Mouse (Mus musculus): ENCODE measurements around the gene Gabbr2. TPM values are rescaled to one million over a fixed set of nuclear protein-coding genes. Genes with fewer than 3 reads are reported as not detected.

The Gabbr2 gene
- polyA plus RNA-seq, 1 experiment: not detected

DNA sequence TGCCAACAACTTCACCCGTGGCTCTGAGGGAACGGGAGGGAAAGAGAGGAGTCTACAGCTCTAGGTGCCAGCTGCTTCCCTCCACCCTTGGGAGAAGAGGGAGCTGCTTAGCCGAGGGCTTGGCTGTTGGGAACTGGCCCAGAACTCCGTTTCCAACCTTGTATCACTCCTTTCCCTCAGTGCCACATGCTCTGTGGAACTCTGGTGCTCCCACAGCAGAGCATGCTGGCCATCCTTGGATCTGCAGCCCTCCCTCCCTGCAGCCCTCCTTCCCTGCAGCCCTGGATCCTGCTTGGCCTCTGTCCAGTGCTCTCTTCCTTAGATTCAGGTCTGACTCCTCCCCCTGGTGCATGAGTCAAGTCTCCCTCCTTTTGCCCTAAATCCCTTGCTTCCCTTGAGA lies 176.7 kb downstream of the Gabbr2 start:
- Histone ChIP-seq H3K36me3 (ENCODE audit: control insufficient read depth) (no peaks in the 10 kb centered on the region), H3K9me3 (ENCODE audit: control insufficient read depth, low read length) (no peaks in the 10 kb centered on the region), H3K4me3 (replicated peaks) (no peak overlapping the region), H3K4me1 (ENCODE audit: control insufficient read depth) (no peaks in the 10 kb centered on the region), H3K27me3 (ENCODE audit: control insufficient read depth) (no peaks in the 10 kb centered on the region)
- TF ChIP-seq TAL1 (IDR thresholded peaks at IDR 0.05; ENCODE audit: low read length) (no peak), GATA1 (IDR thresholded peaks at IDR 0.05; ENCODE audit: low read length) (no peak)

DNA sequence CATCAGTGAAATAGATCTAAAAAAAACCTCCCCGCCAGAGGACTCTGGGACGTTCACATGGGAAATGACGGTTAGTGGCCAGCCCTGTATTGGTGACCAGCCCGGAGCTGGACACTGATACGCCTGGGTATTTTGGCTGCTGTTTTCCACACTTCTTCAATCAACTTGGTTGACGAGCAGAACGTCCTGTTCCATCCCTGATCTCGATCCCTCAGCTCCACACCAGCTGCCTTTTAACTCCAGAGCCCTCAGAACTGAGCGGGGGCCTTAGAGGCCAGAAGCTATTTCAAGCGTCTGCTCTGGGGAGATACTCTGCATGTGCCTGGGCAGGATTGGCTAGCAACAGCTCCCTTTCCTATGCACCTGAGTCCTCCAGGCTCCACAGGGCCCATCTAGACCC lies 177.4 kb downstream of the Gabbr2 start:
- no peaks in the 10 kb centered on the region for H3K9me3 ChIP-seq (ENCODE audit: control insufficient read depth, low read length)
- no peaks in the 10 kb centered on the region for H3K4me1 ChIP-seq (ENCODE audit: control insufficient read depth)
- no peaks in the 10 kb centered on the region for H3K36me3 ChIP-seq (ENCODE audit: control insufficient read depth)
- H3K27me3 ChIP-seq (ENCODE audit: control insufficient read depth): no peaks in the 10 kb centered on the region
- no peak overlapping the region for H3K4me3 ChIP-seq (replicated peaks)
- no peak for TF ChIP-seq TAL1 (IDR thresholded peaks at IDR 0.05; ENCODE audit: low read length)
- TF ChIP-seq GATA1 (IDR thresholded peaks at IDR 0.05; ENCODE audit: low read length): no peak

DNA sequence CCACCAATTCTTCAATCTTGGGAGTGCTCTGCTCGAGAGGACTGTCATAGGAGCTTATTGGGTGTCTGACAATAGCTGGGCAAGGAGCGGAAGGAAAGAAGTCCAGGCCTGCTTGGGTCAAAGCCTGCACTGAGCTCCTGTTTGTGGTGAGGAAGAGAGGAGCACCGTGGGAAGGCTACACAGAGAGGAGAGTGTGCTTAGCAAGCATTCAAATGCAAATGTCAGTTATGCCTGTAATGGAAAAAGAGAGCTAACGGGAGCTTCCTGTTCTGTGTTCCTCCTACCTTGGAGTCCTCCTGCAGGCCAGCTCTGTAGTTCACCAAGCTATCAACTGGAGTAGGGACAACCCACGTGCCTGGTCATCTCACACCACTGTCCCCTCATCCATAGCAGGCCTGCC lies 180.5 kb downstream of the Gabbr2 start:
- Histone ChIP-seq H3K9me3 (ENCODE audit: control insufficient read depth, low read length) (no peaks in the 10 kb centered on the region), H3K4me3 (replicated peaks) (no peak overlapping the region), H3K4me1 (ENCODE audit: control insufficient read depth) (peaks cover 4% of the 10 kb centered on the region; the same call in 1 of the 2 replicates), H3K27me3 (ENCODE audit: control insufficient read depth) (no peaks in the 10 kb centered on the region), H3K36me3 (ENCODE audit: control insufficient read depth) (no peaks in the 10 kb centered on the region)
- TF ChIP-seq TAL1 (IDR thresholded peaks at IDR 0.05; ENCODE audit: low read length) (no peak), GATA1 (IDR thresholded peaks at IDR 0.05; ENCODE audit: low read length) (no peak)

DNA sequence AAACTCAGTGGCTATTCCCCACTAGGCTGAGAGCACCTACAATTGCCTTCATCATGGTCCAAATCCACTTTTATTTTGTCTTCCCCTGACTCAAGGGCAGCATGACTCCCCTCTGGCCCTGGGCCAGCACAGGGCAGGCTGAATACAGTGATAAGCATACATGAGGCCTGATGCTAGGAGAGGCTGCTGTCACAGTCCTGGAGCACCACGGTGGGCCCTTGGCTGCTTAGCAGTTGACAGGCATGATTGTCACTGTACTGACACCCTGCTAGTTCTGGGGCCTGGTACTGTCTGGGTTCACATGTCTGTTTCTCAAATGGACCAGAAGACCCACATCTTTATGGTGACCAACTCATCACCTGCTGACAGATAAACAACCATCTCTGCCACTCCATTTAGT lies 184.8 kb downstream of the Gabbr2 start:
- TF ChIP-seq GATA1 (IDR thresholded peaks at IDR 0.05; ENCODE audit: low read length) (no peak), TAL1 (IDR thresholded peaks at IDR 0.05; ENCODE audit: low read length) (no peak)
- Histone ChIP-seq H3K9me3 (ENCODE audit: control insufficient read depth, low read length) (no peaks in the 10 kb centered on the region), H3K36me3 (ENCODE audit: control insufficient read depth) (no peaks in the 10 kb centered on the region), H3K27me3 (ENCODE audit: control insufficient read depth) (no peaks in the 10 kb centered on the region), H3K4me3 (replicated peaks) (no peak overlapping the region), H3K4me1 (ENCODE audit: control insufficient read depth) (peaks cover 4% of the 10 kb centered on the region; the same call in 1 of the 2 replicates)

DNA sequence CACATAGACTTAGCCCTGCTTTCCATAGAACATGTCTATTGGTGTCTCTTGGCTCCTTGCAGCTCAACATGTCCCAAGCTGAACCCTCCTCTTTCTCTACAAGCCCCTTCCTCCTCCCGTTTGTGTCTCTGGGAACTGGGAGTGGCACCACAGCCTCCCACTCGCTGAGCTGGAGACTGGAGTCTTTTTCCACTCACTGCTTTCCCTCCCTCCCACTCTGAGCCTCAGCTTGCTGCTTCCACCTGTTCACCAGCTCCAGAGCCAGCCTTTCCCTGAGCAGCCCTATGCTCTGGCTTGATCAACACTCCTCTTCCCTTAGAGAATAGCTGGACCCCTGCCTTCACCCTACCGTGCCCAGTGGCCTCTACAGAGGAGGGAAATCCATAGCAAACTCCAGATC lies 185.8 kb downstream of the Gabbr2 start:
- Histone ChIP-seq H3K9me3 (ENCODE audit: control insufficient read depth, low read length) (no peaks in the 10 kb centered on the region), H3K4me3 (replicated peaks) (no peak overlapping the region), H3K36me3 (ENCODE audit: control insufficient read depth) (no peaks in the 10 kb centered on the region), H3K27me3 (ENCODE audit: control insufficient read depth) (no peaks in the 10 kb centered on the region), H3K4me1 (ENCODE audit: control insufficient read depth) (peaks cover 4% of the 10 kb centered on the region; the same call in 1 of the 2 replicates)
- no peak for TF ChIP-seq TAL1 (IDR thresholded peaks at IDR 0.05; ENCODE audit: low read length)
- TF ChIP-seq GATA1 (IDR thresholded peaks at IDR 0.05; ENCODE audit: low read length): no peak

DNA sequence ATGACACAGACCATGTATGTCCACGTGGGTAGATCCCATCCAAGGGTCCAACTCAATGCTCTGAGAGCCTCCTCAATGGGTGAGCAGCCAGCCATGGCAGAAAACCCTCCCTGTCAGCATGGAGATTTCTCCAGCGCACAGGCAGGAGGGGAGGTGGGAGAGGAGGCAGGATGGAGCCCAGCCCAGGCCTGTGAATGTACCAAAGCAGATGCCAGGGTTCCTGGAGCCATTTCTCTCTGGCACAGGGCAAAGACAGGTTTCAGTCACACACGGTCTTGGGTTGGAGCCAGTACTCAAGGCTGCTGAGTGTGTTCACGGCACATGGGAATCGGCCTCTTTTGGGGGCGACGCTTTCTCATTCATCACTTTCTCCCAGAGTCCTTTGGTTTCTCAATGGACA lies 189.3 kb downstream of the Gabbr2 start:
- H3K27me3 ChIP-seq (ENCODE audit: control insufficient read depth): no peaks in the 10 kb centered on the region
- TF ChIP-seq GATA1 (IDR thresholded peaks at IDR 0.05; ENCODE audit: low read length) (no peak), TAL1 (IDR thresholded peaks at IDR 0.05; ENCODE audit: low read length) (no peak)
- H3K9me3 ChIP-seq (ENCODE audit: control insufficient read depth, low read length): no peaks in the 10 kb centered on the region

DNA sequence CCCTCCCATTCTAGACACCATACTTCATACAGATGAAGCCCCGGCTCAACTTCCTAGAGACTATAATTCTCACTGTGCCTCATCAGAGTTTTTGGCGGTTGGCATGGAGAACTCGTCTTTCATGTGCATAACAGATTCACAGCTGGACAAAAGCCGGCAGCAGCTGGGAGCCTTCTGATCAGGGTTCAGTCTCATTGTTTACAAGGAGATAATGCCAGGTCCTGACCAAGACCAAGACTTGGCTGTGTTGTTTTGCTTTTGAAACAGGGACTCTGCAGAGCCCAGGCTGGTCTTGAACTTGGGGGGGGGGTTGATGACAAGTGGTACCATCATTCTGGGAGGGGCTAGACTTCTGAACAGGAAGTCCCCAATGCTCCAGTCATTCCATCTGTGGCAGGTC lies 191.8 kb downstream of the Gabbr2 start:
- TF ChIP-seq TAL1 (IDR thresholded peaks at IDR 0.05; ENCODE audit: low read length): no peak
- TF ChIP-seq GATA1 (IDR thresholded peaks at IDR 0.05; ENCODE audit: low read length): no peak
- no peaks in the 10 kb centered on the region for H3K27me3 ChIP-seq (ENCODE audit: control insufficient read depth)
- H3K9me3 ChIP-seq (ENCODE audit: control insufficient read depth, low read length): no peaks in the 10 kb centered on the region
- H3K4me3 ChIP-seq (replicated peaks): no peak overlapping the region
- H3K4me1 ChIP-seq (ENCODE audit: control insufficient read depth): no peaks in the 10 kb centered on the region
- no peaks in the 10 kb centered on the region for H3K36me3 ChIP-seq (ENCODE audit: control insufficient read depth)

More for the DNA sequence above, 189.3 kb downstream of the Gabbr2 start:
- H3K4me1 ChIP-seq (ENCODE audit: control insufficient read depth): peaks cover 4% of the 10 kb centered on the region; the same call in 1 of the 2 replicates
- no peak overlapping the region for H3K4me3 ChIP-seq (replicated peaks)
- H3K36me3 ChIP-seq (ENCODE audit: control insufficient read depth): no peaks in the 10 kb centered on the region

DNA sequence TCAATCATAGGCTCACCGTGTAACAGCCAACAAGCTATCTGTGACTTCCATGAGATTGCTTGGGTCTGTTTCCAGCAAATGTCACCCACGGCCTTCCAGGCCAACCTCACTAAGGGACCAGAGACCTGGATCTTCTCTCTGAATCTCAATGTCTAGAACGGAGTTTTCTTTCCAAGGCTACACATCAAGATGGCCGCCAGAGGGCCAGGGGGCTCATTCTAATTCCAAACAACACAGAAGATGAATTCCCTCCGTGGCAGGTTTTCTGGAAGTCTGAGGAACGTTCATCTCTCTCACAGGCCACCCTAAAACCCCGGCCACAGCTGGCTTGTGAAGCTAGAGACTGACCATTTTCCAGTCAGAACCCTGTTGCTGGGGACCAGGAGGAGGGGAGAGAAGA lies 196.0 kb downstream of the Gabbr2 start:
- Histone ChIP-seq H3K9me3 (ENCODE audit: control insufficient read depth, low read length) (no peaks in the 10 kb centered on the region), H3K36me3 (ENCODE audit: control insufficient read depth) (no peaks in the 10 kb centered on the region), H3K4me3 (replicated peaks) (no peak overlapping the region), H3K4me1 (ENCODE audit: control insufficient read depth) (no peaks in the 10 kb centered on the region), H3K27me3 (ENCODE audit: control insufficient read depth) (no peaks in the 10 kb centered on the region)
- TF ChIP-seq TAL1 (IDR thresholded peaks at IDR 0.05; ENCODE audit: low read length): no peak
- no peak for TF ChIP-seq GATA1 (IDR thresholded peaks at IDR 0.05; ENCODE audit: low read length)

DNA sequence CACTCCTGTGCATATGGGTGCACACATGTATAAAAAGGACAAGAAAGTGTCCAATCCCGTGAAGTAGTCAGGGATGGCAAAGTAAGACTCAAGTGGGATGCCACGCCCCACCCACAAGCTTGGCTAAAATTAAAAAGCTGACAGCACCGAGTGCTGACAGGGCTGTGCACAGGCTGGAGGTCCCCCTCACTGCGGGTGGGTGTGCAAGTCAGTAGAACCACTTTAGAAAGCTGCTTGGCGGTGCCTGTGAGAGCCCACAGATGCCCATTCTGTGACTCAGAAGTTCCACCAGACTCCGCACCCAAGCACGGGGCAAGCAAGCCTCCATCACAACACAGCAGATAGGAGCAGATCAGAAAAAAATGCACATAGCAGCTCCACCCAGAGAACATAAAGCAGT lies 197.1 kb downstream of the Gabbr2 start:
- no peak overlapping the region for H3K4me3 ChIP-seq (replicated peaks)
- no peaks in the 10 kb centered on the region for H3K27me3 ChIP-seq (ENCODE audit: control insufficient read depth)
- no peak for TF ChIP-seq GATA1 (IDR thresholded peaks at IDR 0.05; ENCODE audit: low read length)
- TF ChIP-seq TAL1 (IDR thresholded peaks at IDR 0.05; ENCODE audit: low read length): no peak
- no peaks in the 10 kb centered on the region for H3K9me3 ChIP-seq (ENCODE audit: control insufficient read depth, low read length)
- H3K4me1 ChIP-seq (ENCODE audit: control insufficient read depth): no peaks in the 10 kb centered on the region
- no peaks in the 10 kb centered on the region for H3K36me3 ChIP-seq (ENCODE audit: control insufficient read depth)

Data from erythroblast, embryonic 14.5 days (primary cell).